Mouse (Mus musculus) liver, postnatal 0 days (tissue): ENCODE measurements at regions not wholly inside any gene's neighbourhood (a gene's known extent, or its start where the extent isn't known, plus 50 kb on each side); places are given as distances from the start of the nearest gene placed in this dataset.
A peak's percentile ranks its signal among the peaks of the same experiment; 100 is the strongest.
"Not testable (repeated sequence)": the region's sequence is repeated elsewhere in the genome, so short reads cannot be mapped to it uniquely, and the experiment has no call there.

Experiments
- ATAC-seq: fragments of 200-750 bp; cut with Nextera tagmentation; 2 replicates; pipeline ENCODE4 v1.8.0; 2017; ENCODE audit warnings: mild to moderate bottlenecking, moderate library complexity
- DNase-seq: peaks from one replicate; pipeline ENCODE4 v3.0.0-alpha.2; 2016
- H3K27ac ChIP-seq: fragments of 300-500 bp; sonication (generic); 2 replicates; pipeline ENCODE4 v1.5.1; 2014; ENCODE audit warnings: antibody characterized with exemption, moderate library complexity, mild to moderate bottlenecking, low read depth
- H3K27me3 ChIP-seq: fragments of 300-500 bp; sonication (generic); 2 replicates; pipeline ENCODE4 v1.6.1; 2014; ENCODE audit warnings: low read length, control low read depth, mixed read lengths; ENCODE audit not compliant: insufficient read depth
- H3K36me3 ChIP-seq: fragments of 300-500 bp; sonication (generic); replicated peaks from 2 replicates; pipeline ENCODE4 v1.6.1; 2014; ENCODE audit warnings: mild to moderate bottlenecking, control low read depth, low read length, moderate library complexity, mixed read lengths; ENCODE audit not compliant: insufficient read depth
- H3K4me1 ChIP-seq: fragments of 300-500 bp; sonication (generic); 2 replicates; pipeline ENCODE4 v1.6.1; 2014; ENCODE audit warnings: antibody characterized with exemption, mild to moderate bottlenecking, control low read depth; ENCODE audit not compliant: insufficient read depth
- H3K4me2 ChIP-seq: fragments of 300-500 bp; sonication (generic); 2 replicates; pipeline ENCODE4 v1.6.1; 2014; ENCODE audit warnings: low read depth, mild to moderate bottlenecking, low read length, moderate library complexity, mixed read lengths
- H3K4me3 ChIP-seq: fragments of 300-500 bp; sonication (generic); 2 replicates; pipeline ENCODE4 v1.5.1; 2014; ENCODE audit warnings: low read depth, low read length
- H3K9ac ChIP-seq: fragments of 300-500 bp; sonication (generic); replicated peaks from 2 replicates; pipeline ENCODE4 v1.6.1; 2014; ENCODE audit warnings: mild to moderate bottlenecking, moderate library complexity
- H3K9me3 ChIP-seq: fragments of 300-500 bp; sonication (generic); 2 replicates; pipeline ENCODE4 v1.6.1; 2016; ENCODE audit warnings: mild to moderate bottlenecking, control low read depth, low read length, mixed read lengths
- CTCF ChIP-seq: sonication (generic); IDR thresholded peaks from 2 replicates; pipeline ENCODE4 v1.5.1; 2016; ENCODE audit warnings: antibody characterized with exemption, low read depth
- EP300 ChIP-seq: IDR thresholded peaks from 2 replicates; pipeline ENCODE4 v1.6.1; 2016; ENCODE audit warnings: antibody characterized with exemption, low read depth, mild to moderate bottlenecking
- WGBS: fragments of 180-500 bp; shearing (Covaris S2); extraction: QIAGEN DNeasy Blood & Tissue Kit; methylation state at CpG from one replicate; pipeline ENCODE4 v1.1.7; 2014; ENCODE audit not compliant: insufficient replicate concordance; 5-methylcytosine and 5-hydroxymethylcytosine counted together

DNA sequence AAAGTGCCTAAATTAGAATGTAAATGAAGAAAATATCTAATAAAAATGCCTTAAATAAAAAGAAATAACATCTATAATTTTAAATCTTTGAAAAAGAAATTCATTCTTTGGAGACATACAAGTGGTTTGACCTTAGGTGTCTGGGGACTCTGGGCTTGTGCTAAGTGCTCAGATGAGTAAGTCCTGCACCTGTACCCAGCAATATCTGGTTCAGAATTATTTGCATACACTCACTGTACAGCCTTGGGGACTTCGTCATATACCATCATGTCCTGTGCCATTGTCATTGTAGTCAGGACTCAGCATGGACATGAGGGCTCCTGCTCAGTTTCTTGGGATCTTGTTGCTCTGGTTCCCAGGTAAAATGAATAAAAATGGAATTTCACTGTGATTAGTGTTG lies 255.1 kb upstream of the Tacstd2 start:
- Histone ChIP-seq H3K9me3 (no peaks in the 10 kb centered on the region), H3K27me3 (no peaks in the 10 kb centered on the region), H3K27ac (no peak overlapping the region), H3K4me2 (no peak overlapping the region), H3K4me1 (no peaks in the 10 kb centered on the region), H3K36me3 (no peaks in the 10 kb centered on the region), H3K9ac (no peak overlapping the region), H3K4me3 (no peak overlapping the region)
- ATAC-seq = no peak
- TF ChIP-seq EP300 = no peak
- no peak for TF ChIP-seq CTCF
- no peak for DNase-seq
- WGBS = 72% methylated on average over 1 of the region's 1 CpGs

- no peak for TF ChIP-seq EP300
- 62% methylated on average over 7 of the region's 7 CpGs for WGBS
- Histone ChIP-seq H3K9me3 (no peaks in the 10 kb centered on the region), H3K4me2 (no peak overlapping the region), H3K36me3 (no peaks in the 10 kb centered on the region), H3K9ac (no peak overlapping the region), H3K4me1 (no peaks in the 10 kb centered on the region), H3K27me3 (no peaks in the 10 kb centered on the region), H3K4me3 (no peak overlapping the region), H3K27ac (no peak overlapping the region)
- no peak for ATAC-seq
- no peak for DNase-seq
Observed at GRCm38 (mm10) chr6:67787091-67787765, 251.6 kb upstream of the Tacstd2 start.

DNA sequence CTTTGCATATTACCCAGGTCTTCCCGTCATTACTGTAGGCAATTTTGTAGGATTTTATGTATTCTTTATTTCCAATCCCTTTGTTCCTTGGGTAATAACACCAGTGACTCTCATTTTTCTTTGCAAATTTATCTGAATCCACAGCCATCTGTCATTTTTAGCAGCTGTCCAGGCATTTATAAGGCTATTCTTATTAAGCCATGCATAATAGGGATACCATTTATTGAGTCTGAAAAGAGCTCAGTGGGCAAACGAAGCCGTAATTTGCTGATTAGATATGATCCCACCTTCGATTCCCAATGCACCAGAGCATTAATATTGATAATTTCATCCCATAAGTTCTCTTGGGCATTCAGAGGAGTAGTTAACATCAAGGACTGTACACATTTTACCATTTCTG lies 243.3 kb upstream of the Tacstd2 start:
- DNase-seq = no peak
- ATAC-seq = no peak
- no peak overlapping the region for H3K9ac ChIP-seq

DNA sequence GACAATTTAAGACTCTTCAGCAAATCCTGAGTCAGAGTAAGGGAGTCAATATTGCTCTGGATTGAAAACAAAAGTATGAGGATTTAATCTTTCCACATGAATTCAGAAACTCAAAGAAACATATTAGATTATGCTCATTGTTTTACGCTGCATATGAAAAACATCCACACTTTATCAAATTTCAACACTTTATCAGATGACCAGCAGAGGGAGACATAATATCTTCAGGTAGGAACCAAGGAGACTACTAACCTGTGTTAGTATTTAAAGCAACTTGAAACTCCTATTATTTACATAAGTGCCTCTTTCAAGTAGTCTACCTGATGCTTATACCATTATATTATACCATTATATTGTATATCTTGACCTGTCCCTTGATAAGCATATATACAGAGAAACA lies 218.5 kb upstream of the Tacstd2 start:
- not testable (repeated sequence) for H3K9ac ChIP-seq, H3K27ac ChIP-seq, H3K4me3 ChIP-seq, H3K4me2 ChIP-seq, H3K4me1 ChIP-seq, H3K36me3 ChIP-seq, ATAC-seq, H3K9me3 ChIP-seq, H3K27me3 ChIP-seq, DNase-seq
- TF ChIP-seq CTCF = 0 out of 2 replicates have a peak, but pooled peaks have one; percentile 17
- WGBS = 85% methylated on average over 1 of the region's 1 CpGs

More for the DNA sequence above, 243.3 kb upstream of the Tacstd2 start:
- Histone ChIP-seq H3K27me3 (no peaks in the 10 kb centered on the region), H3K4me2 (no peak overlapping the region), H3K4me3 (no peak overlapping the region), H3K27ac (no peak overlapping the region), H3K9me3 (no peaks in the 10 kb centered on the region), H3K36me3 (no peaks in the 10 kb centered on the region), H3K4me1 (no peaks in the 10 kb centered on the region)
- 67% methylated on average over 4 of the region's 4 CpGs for WGBS
- TF ChIP-seq EP300 = no peak
- no peak for TF ChIP-seq CTCF

GRCm38 (mm10) chr6:67725611-67726010 lies 190.0 kb upstream of the Tacstd2 start:
- 62% methylated on average over 1 of the region's 1 CpGs for WGBS
- no peaks in the 10 kb centered on the region for H3K27me3 ChIP-seq
- H3K9me3 ChIP-seq = no peaks in the 10 kb centered on the region
- TF ChIP-seq EP300 (no peak), CTCF (no peak)
- H3K27ac ChIP-seq = no peak overlapping the region
- DNase-seq (no peak), ATAC-seq (no peak)
- H3K4me2 ChIP-seq = no peak overlapping the region
- H3K9ac ChIP-seq = no peak overlapping the region
- no peaks in the 10 kb centered on the region for H3K4me1 ChIP-seq
- no peaks in the 10 kb centered on the region for H3K36me3 ChIP-seq
- no peak overlapping the region for H3K4me3 ChIP-seq

DNA sequence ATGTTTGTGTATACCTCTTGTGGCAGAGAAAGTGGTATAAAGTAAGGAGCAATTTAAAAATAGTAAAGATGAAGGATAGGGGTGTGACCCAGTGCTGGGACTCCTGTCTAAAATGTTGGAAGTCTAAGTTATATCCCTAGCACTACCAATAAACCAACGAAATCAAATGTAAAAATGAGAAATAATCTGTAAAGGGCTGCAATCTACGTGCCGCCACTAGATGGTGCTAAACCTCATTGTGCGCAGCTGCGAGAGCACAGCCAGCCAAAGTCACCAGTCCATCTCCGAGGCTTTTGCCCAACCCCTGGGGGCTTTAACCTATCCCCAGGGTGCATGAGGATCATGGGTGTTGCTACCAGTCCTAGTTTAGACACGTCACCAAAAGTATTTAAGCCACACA lies 163.4 kb upstream of the Tacstd2 start:
- not testable (repeated sequence) for H3K36me3 ChIP-seq, DNase-seq, H3K27ac ChIP-seq, H3K4me2 ChIP-seq, H3K4me1 ChIP-seq, ATAC-seq, H3K4me3 ChIP-seq, H3K9ac ChIP-seq, H3K9me3 ChIP-seq, H3K27me3 ChIP-seq
- WGBS = 10% methylated on average over 5 of the region's 7 CpGs
- TF ChIP-seq CTCF = peak; percentile 35

DNA sequence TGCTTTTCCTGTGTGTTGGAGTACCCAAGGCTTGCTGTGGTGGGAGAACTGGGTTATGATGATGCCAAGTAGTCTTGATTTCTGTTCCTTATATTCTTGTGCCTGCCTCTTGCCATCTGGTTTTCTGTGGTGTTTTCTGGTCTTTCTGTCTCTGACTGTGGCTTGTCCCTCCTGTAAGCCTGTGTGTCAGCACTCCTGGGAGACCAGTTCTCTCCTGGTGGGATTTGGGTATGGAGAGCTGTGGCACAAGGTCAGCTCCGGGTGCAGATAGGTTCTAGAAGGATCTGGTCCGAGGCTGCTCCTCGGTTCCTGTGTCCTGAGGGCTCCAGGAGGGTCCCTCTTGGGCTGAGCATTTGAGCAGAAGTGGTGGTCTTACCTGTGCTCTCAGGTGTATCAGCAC lies 155.4 kb upstream of the Tacstd2 start:
- H3K4me1 ChIP-seq, H3K27ac ChIP-seq, H3K9ac ChIP-seq, DNase-seq, ATAC-seq, H3K4me2 ChIP-seq, H3K4me3 ChIP-seq, H3K9me3 ChIP-seq, H3K27me3 ChIP-seq, H3K36me3 ChIP-seq: not testable (repeated sequence)
- 57% methylated on average over 3 of the region's 3 CpGs for WGBS

DNA sequence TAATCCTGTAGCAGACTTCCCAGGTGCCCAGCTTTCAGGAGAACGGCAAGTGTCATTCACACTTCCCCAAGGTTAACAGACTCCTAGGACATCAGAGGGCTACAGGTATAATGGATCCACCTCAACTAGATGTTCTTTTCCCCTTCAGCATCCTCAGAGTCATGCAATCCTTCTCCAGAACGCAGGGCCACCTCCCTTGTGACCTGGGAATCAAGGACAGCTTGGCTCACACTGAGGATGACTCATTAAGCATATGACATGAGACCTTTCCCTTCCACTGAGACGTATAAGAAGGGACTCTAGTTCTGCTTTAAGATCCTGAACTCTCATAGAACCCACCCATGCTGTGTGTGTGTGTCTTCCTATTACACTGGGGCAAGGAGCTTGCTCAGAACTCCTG lies 147.5 kb upstream of the Tacstd2 start:
- whole genome bisulfite sequencing = 54% methylated on average over 3 of the region's 3 CpGs
- H3K9ac ChIP-seq, H3K27me3 ChIP-seq, H3K4me1 ChIP-seq, H3K4me3 ChIP-seq, ATAC-seq, H3K9me3 ChIP-seq, H3K36me3 ChIP-seq, DNase-seq, H3K4me2 ChIP-seq, H3K27ac ChIP-seq: not testable (repeated sequence)

GRCm38 (mm10) chr6:67681641-67682040 lies 146.0 kb upstream of the Tacstd2 start:
- not testable (repeated sequence) for H3K4me3 ChIP-seq, H3K27me3 ChIP-seq, ATAC-seq, H3K4me2 ChIP-seq, H3K4me1 ChIP-seq, H3K36me3 ChIP-seq, H3K27ac ChIP-seq, DNase-seq, H3K9me3 ChIP-seq, H3K9ac ChIP-seq
- WGBS = 57% methylated on average over 10 of the region's 10 CpGs
